Mouse (Mus musculus): Measurements from ENCODE around the gene Piwil4. TPM values are rescaled to one million over a fixed set of nuclear protein-coding genes. Genes with fewer than 3 reads are reported as not detected.

The Piwil4 gene
- total and polyA plus RNA-seq, 3 experiments: 24.8 to 31.7 TPM; not detected in 1

GRCm38 (mm10) chr9:14718332-14718691, 22.2 kb downstream of the Piwil4 start (continued):
- TF ChIP-seq ZMIZ1 (IDR thresholded peaks at IDR 0.05; ENCODE audit: low read depth, low read length) (no peak), TBP (IDR thresholded peaks at IDR 0.05; ENCODE audit: low read depth, low read length) (no peak; the same call in 1 of the 2 replicates), CTCF (IDR thresholded peaks at IDR 0.05 in 2 of 3, conservative IDR thresholded peaks at IDR 0.05 in 1 of 3; ENCODE audit: control insufficient read depth in 1 of 3, insufficient read depth in 1 of 3, low read depth in 2 of 3, low read length in 3 of 3, poor library complexity in 1 of 3, severe bottlenecking in 1 of 3) (0 out of 6 replicates have a peak, but pooled peaks of 1 of the 3 experiments have one; percentile 7), JUND (IDR thresholded peaks at IDR 0.05; ENCODE audit: low read depth, low read length) (peak; percentile 73; the same call in 1 of the 2 replicates), GATA1 (IDR thresholded peaks at IDR 0.05; ENCODE audit: low read depth, low read length) (peak; percentile 28; the same call in 1 of the 2 replicates)

- Histone ChIP-seq H3K27me3 (ENCODE audit: control insufficient read depth in 1 of 2, insufficient read depth in 2 of 2, low read length in 2 of 2) (no peaks in the 10 kb centered on the region; a peak in 1 of 4 replicates), H3K27ac (ENCODE audit: control insufficient read depth, low read depth, low read length) (no peak overlapping the region), H3K36me3 (ENCODE audit: control insufficient read depth in 1 of 2, insufficient read depth in 2 of 2, low read length in 2 of 2) (peaks cover 6 to 16% of the 10 kb centered on the region in 2 experiments; a peak in 3 of 4 replicates), H3K9me3 (replicated peaks; ENCODE audit: insufficient read depth, low read length) (no peaks in the 10 kb centered on the region), H3K4me1 (ENCODE audit: control insufficient read depth in 1 of 2, insufficient read depth in 2 of 2, low read length in 2 of 2) (peaks cover 12 to 14% of the 10 kb centered on the region in 2 experiments), H3K9ac (ENCODE audit: control insufficient read depth, low read depth, low read length, poor library complexity, severe bottlenecking) (no peak overlapping the region), H3K4me3 (ENCODE audit: control insufficient read depth in 1 of 2, insufficient read depth in 1 of 2, low read depth in 2 of 2, low read length in 2 of 2) (no peak overlapping the region), H3K79me2 (ENCODE audit: control insufficient read depth, insufficient read depth, low read length, poor library complexity) (no peaks in the 10 kb centered on the region)
- TF ChIP-seq JUND (IDR thresholded peaks at IDR 0.05; ENCODE audit: low read depth, low read length): no peak
- TF ChIP-seq E2F4 (IDR thresholded peaks at IDR 0.05; ENCODE audit: borderline replicate concordance, low read depth, low read length): no peak
- no peak for TF ChIP-seq MAZ (IDR thresholded peaks at IDR 0.05; ENCODE audit: low read depth, low read length)
- peak; percentile 65; the same call in 1 of the 2 replicates for TF ChIP-seq TBP (IDR thresholded peaks at IDR 0.05; ENCODE audit: low read depth, low read length)
- TF ChIP-seq GATA1 (IDR thresholded peaks at IDR 0.05; ENCODE audit: low read depth, low read length): peak; percentile 76
- TF ChIP-seq TAL1 (IDR thresholded peaks at IDR 0.05; ENCODE audit: low read length): peak; percentile 67
- TF ChIP-seq RCOR1 (IDR thresholded peaks at IDR 0.05; ENCODE audit: low read depth, low read length): peak; percentile 76
- peak; percentile 65; the same call in 1 of the 2 replicates for TF ChIP-seq MAX (IDR thresholded peaks at IDR 0.05; ENCODE audit: low read length)
- no peak for TF ChIP-seq POLR2AphosphoS5 (IDR thresholded peaks at IDR 0.05; ENCODE audit: borderline replicate concordance, low read depth, low read length)
- TF ChIP-seq SMC3 (IDR thresholded peaks at IDR 0.05; ENCODE audit: low read depth, low read length): 0 out of 2 replicates have a peak, but pooled peaks have one; percentile 1
- TF ChIP-seq ETS1 (IDR thresholded peaks at IDR 0.05; ENCODE audit: low read depth, low read length): peak; percentile 95
- peak; percentile 70 to 89 for TF ChIP-seq EP300 (IDR thresholded peaks at IDR 0.05; ENCODE audit: low read depth in 1 of 2, low read length in 2 of 2)
- no peak for TF ChIP-seq POLR2A (IDR thresholded peaks at IDR 0.05; ENCODE audit: control insufficient read depth in 1 of 2, insufficient read depth in 1 of 2, low read depth in 1 of 2, low read length in 2 of 2, poor library complexity in 1 of 2)
- peak; percentile 58; the same call in 1 of the 2 replicates for TF ChIP-seq SIN3A (IDR thresholded peaks at IDR 0.05; ENCODE audit: low read length)
- TF ChIP-seq TCF12 (IDR thresholded peaks at IDR 0.05; ENCODE audit: low read depth, low read length): peak; percentile 89
- no peak for TF ChIP-seq MAFK (IDR thresholded peaks at IDR 0.05; ENCODE audit: borderline replicate concordance, low read depth, low read length)
- no peak for TF ChIP-seq ZC3H11A (IDR thresholded peaks at IDR 0.05; ENCODE audit: low read depth, low read length)
- TF ChIP-seq MXI1 (IDR thresholded peaks at IDR 0.05; ENCODE audit: low read depth, low read length): peak; percentile 72
- no peak for TF ChIP-seq ZKSCAN1 (IDR thresholded peaks at IDR 0.05; ENCODE audit: low read depth, low read length)
- TF ChIP-seq NELFE (IDR thresholded peaks at IDR 0.05; ENCODE audit: low read depth, low read length): no peak
- TF ChIP-seq USF2 (IDR thresholded peaks at IDR 0.05; ENCODE audit: borderline replicate concordance in 1 of 2, insufficient read depth in 1 of 2, low read depth in 1 of 2, low read length in 2 of 2): no peak
- peak; percentile 88 for DNase-seq (ENCODE audit: low read depth, low spot score)
These were observed 22.7 kb downstream of the Piwil4 start for GRCm38 (mm10) chr9:14717689-14718331.

All from MEL (cell line).